Mouse (Mus musculus) subcutaneous adipose tissue, adult 2 months (tissue): ENCODE data around the gene Arhgap18. TPM values are rescaled to one million over a fixed set of nuclear protein-coding genes. Genes with fewer than 3 reads are reported as not detected.

Experiments used
- polyA plus RNA-seq: library from polyadenylated mRNA; depleted of rRNA; stranded (reverse); fragments of >200 nt; gene quantifications from 2 replicates; pipeline ENCODE4 v1.2.3, GENCODE M21; 2012; ENCODE audit warnings: low replicate concordance; rRNA removed

Arhgap18 gene
- polyA plus RNA-seq: 6.7 and 12.0 TPM in 2 replicates

DNA sequence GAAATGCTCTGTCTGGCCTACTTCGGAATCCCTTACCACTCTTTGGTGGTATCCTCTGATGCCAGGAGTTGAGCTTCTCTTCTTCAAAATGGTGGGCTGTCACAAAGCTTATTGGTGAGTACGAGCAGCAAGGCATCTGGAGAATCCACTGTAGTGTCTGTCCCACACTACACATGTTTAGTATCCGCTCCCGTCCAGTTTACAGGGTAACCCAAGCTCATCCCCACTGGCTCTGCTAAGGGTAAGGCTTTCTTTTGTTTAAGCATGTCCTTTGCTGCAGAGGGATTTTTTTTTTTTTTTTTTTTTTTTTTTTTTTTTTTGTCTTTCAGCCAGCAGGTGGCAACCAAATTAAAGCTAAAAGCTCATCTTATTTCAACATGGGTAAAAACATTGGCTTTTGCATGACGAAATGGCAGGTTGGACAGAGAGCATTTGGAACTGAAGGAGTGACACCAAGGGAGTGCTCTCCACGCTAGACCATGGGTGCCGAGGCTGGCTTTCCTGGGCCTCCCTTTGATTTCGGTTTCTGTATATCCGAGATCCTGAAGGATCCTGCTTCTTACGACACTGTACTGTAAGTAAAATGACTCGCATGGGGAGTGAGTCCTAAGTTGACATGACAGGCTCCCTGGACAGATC lies at the start of gene Arhgap18:
TSS of gene Arhgap18 (plus strand) at position 493 of the 639 bp plus-strand sequence.

